Mouse (Mus musculus) spleen, adult 2 months (tissue): Measurements from ENCODE around the gene Sectm1a.

ENCODE experiments used
- CTCF ChIP-seq: fragments of 200-500 bp; IDR thresholded peaks from 2 replicates; pipeline ENCODE4 v1.5.1; 2011; ENCODE audit warnings: mild to moderate bottlenecking, inconsistent platforms; ENCODE audit not compliant: insufficient read depth, insufficient read length, insufficient replicate concordance; ENCODE audit errors: extremely low read depth
- POLR2A ChIP-seq: fragments of 200-500 bp; IDR thresholded peaks from 2 replicates; pipeline ENCODE4 v1.6.1; 2011; ENCODE audit warnings: low read depth, low read length, inconsistent platforms

DNA sequence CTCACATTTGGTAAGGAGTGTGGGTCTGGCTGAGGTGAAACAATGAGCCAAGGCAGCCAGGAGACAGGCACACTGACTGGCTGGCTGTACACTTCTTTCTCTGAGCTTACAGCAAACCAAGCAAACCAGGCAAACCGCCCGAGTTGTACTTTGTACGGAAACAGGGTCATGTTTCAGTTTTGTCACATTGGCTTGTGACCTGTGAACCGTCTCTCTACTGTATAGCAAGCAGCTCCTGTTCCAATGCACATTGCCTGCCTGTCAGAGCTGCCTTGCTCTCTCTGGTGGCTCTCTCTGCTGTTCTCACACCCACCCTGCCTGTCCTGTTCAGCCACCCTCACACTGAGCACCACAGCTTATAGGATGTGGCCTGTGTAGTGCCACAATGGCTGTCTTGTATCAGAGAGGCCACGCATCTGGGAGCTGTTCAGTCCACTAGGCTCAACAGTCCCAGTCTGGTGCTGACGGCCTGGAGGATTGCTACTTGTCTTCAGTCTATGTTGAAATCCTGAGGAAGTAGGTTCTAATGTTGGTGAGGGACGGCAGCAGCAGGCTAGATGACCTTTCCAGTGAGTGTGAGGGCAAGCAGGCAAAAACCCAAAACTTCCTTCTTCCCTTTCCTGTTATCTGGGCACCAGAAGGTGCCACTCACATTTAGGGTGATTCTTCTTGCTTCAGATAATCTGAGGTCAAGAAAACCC lies 24.3 kb downstream of the Sectm1a start:
- TF ChIP-seq CTCF (no peak), POLR2A (no peak)
